Mouse (Mus musculus) frontal cortex, adult (tissue): ENCODE data around the gene Pitpnm2.
A peak's percentile ranks its signal among the peaks of the same experiment; 100 is the strongest.

Experiments used
- ATAC-seq: cut with Nextera tagmentation; 2 replicates; pipeline ENCODE4 v1.9.2; 2017; ENCODE audit warnings: mild to moderate bottlenecking, moderate library complexity, mixed read lengths; ENCODE audit not compliant: low TSS enrichment

The Pitpnm2 gene

GRCm38 (mm10) chr5:124182097-124182496, 67.5 kb downstream of the Pitpnm2 start:
- no peak for ATAC-seq

DNA sequence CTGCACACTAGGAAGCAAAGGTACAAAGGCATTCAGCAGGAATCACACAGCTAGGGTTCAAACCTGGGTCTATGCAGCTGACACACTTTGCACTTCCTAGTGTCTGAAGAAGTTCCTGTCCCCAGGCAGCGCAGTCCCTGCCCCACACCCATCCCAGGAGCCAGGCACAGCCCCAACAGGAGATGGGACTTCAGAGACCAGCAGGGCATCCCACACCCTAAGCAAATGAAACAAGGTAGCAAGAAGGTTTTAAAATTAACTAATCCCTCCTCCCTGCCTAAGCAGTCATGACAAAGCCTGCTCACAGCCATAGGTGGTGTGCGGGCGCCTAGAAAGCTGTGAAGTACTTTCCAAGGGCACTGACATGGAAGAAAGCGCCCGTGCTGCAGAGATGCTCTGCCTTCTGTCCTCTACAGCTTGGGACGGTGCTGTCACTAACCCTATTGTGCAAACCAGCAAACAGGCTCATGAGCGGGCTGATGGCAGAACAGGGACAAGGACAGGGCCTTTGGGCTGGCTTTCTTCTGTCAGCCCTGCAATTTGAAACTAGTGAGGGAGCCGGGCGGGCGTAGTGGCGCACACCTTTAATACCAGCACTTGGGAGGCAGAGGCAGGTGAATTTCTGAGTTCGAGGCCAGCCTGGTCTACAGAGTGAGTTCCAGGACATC, 68.9 kb downstream of the Pitpnm2 start:
- no peak for ATAC-seq

GRCm38 (mm10) chr5:124179411-124179810, 70.1 kb downstream of the Pitpnm2 start:
- no peak for ATAC-seq

- peak; percentile 10; the same call in 1 of the 2 replicates for ATAC-seq
Measured at GRCm38 (mm10) chr5:124176726-124177132, 72.8 kb downstream of the Pitpnm2 start.

DNA sequence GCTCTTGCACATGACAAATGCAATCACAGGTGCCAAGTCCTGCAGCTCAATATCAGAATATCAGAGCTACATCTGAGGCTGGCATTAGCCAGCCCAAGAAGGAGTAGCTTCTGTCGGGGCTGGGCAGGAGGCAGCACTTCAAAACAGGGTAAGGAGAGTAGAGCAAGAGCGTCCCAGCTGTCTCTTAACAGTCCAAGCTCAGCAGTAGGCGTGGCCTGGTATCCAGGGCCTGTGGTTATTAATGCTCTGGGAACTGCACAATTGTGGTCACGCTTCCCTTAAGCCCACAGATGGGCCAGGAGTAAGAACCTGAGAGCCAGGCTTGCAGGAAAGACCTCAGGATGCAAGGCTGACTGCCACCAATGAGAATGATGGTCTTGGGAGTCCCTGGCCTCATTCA, 74.4 kb downstream of the Pitpnm2 start:
- no peak for ATAC-seq

GRCm38 (mm10) chr5:124173012-124173985, 76.3 kb downstream of the Pitpnm2 start:
- ATAC-seq, result peak; percentile 55

DNA sequence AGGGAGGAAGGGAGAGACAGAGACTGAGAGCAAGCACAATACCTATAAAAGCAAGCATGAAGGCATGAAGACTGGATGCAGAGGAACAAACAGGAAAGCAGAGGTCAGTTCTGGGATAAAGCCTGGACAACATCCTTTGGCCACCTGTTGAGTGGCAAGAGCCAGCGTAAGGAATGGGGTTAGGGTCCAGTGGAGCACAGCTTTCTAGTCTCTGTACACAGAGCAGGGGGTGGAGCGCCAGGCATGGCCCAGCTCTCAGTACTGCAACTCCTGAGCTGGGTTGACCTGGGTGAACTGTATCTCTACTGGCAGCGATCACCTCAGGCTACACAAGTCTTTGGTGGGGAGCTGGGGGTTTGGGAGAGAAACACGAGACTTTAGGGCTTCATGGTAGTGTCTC, 77.3 kb downstream of the Pitpnm2 start:
- ATAC-seq, result no peak

- no peak for ATAC-seq
Measured at GRCm38 (mm10) chr5:124171781-124172180, 77.8 kb downstream of the Pitpnm2 start.

GRCm38 (mm10) chr5:124169224-124169621, 80.3 kb downstream of the Pitpnm2 start:
- no peak for ATAC-seq

- ATAC-seq, result no peak
Measured at GRCm38 (mm10) chr5:124168428-124169223, 80.9 kb downstream of the Pitpnm2 start.

- no peak for ATAC-seq
Measured at GRCm38 (mm10) chr5:124167621-124168020, 81.9 kb downstream of the Pitpnm2 start.

DNA sequence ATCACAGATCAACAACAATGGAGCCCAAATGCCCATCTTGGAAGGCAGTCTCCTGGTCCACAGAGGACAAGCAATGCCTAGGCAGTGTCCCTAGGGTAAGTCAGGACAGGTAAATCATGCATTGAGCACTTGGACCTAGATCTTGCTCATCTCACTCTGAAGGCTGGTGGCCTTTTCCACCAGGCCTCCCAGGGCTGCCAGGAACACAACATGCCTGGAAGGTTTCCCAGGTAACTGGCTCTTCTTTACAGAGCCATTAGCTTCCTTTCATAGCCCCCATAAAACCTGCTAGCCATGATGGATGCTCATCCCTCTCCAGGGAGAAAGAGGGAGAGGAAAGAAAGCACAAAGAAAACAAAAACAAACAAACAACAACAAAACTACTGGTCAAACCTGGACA, 82.8 kb downstream of the Pitpnm2 start:
- ATAC-seq, result no peak

DNA sequence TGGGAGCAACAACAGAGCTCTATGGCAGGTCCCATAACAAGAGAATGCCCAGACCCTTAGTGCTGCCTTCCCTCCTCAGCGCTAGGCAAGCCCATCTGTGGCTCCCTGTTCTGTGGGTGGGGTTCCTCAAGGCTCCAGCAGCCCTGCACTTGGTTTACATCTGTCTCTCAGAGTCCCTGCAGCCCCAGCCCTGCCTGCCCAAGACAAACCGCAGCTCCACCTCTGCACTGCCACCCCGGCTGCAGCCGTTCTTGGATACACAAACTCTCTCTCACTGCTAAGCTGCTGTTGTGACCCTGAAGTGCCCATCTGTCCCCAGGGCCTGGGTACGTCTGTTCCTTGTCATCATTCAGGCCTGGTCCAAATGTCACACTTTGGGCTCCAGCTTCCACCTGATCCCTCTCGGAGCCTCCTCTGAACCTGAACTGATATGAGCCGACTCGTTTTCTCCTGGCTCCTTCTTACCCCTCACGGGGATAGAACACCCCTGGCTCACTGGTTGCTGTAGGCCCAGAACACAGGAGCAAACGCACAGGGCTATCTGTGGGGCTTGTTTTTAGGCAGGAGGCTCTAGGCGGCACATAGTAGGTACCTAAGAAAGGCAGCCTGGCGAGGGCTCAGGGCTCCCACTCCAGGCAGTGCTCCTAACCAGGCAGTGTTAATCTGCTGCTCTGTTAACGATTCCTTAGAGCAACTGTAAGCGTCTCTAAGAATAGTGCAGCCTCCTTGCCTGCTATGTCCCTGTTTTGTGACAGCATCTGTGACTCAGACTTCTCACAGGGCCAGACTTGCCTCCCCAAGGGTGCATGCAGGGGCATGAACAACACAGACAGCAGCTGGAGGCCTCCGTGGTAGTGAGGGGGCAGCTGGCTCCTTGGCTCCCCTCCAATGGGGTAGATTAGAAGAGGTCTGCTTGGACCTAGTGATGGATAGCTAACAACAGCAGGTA, 83.7 kb downstream of the Pitpnm2 start:
- peak; percentile 64 for ATAC-seq

DNA sequence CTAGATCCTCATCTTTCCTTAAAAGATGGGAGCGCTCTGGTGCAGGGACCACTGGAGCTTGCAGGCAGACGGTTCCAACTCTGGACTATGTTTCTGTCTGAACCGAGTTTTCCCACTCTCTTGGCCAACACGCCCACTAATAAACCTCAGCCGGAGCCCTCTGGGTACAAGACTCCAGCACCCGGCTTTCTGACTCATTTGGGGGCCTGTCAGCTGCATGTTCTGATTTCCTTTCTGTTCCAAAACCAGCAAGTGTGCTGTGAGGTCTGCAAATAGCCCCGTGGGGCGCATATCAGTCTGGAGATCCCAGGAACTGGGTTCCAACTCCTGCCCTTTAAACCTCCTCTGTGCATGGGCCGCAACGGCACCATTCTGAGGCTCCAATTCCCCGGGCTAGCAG, 86.1 kb downstream of the Pitpnm2 start:
- ATAC-seq, result no peak

DNA sequence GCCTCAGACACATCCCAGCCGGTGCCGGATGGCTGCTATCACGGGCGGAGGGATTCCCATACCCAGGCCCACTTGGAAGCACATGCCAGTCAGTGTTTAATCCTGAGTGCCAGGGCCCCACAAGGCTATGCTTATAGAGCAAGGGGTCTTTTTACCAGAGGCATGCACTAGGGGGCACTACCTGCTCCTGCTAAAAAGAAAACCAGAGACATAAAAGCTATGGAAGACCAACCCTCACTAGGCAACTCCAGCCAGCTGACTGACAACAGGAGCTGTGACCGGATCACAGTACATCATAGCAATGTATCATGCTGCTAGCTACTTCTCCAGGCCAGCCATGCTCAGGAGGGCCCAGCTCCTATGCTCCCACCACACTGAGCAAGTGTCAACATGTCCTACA, 87.0 kb downstream of the Pitpnm2 start:
- ATAC-seq, result 0 out of 2 replicates have a peak, but pooled peaks have one; percentile 13

- no peak for ATAC-seq
Measured at GRCm38 (mm10) chr5:124161831-124162230, 87.7 kb downstream of the Pitpnm2 start.

- no peak for ATAC-seq
Measured at GRCm38 (mm10) chr5:124159453-124159852, 90.1 kb downstream of the Pitpnm2 start.

DNA sequence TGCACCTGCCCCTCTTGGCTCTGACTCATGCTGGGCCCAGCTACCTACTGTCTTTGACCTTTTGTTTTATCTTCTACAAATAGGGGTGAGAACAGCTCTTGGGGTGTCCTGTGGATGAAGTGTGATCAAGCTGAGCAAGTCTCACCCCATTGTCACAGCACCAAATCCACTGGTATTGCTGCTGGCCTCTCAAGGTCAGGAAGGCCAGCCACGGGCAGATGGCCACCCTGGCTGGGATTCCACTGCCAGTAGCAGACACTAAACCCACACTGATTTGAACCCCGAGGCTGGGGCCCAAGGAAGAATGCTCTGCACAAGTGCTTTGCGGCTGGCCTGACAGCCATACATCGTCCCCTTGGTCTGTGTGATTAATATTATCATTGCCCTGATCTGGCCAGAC, 91.3 kb downstream of the Pitpnm2 start:
- ATAC-seq, result no peak

DNA sequence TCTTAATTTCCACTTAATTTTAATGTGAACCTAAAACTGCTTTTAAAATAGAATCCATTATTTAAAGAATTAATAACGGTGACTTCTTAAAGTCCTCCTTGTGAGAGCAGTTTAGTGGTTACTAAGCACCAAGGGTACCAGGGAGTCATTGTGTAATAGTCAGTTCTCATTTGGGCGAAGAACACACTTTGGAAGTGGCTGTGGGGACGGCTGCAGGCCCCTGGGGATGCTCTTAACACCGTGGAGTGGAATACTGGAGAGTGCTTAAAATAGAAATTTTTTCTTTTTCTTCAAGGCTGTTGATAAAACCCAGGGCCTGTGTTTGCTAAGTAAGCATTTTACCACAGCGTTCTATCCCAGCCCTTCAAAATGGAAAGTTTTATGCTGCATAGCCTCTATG, 93.6 kb downstream of the Pitpnm2 start:
- ATAC-seq, result no peak

- no peak for ATAC-seq
Measured at GRCm38 (mm10) chr5:124152734-124153133, 96.8 kb downstream of the Pitpnm2 start.

DNA sequence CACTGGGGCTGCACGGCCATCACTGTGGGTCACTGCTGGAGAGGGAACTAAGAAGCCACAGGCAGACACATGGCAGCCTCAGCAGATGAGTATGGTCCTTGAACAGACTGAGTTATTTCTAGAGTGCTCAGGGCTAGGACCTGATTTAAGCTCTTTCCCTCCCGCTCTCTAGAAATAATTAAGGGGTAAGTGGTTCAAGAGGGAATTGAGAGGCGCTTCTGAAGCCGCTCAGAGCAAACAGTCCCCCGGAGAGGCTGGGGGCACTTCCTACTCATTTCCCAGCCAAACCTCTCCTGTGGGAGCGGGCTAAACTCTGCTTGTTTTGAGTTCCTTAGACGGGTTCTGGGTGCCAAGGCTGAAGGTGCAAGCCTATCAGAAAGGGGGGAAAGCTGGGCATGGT, 98.7 kb downstream of the Pitpnm2 start:
- ATAC-seq, result no peak
